Mouse (Mus musculus) heart, postnatal 36 days (tissue): Measurements from ENCODE around the gene Rnf121. TPM values are rescaled to one million over a fixed set of nuclear protein-coding genes. Genes with fewer than 3 reads are reported as not detected.
"Not testable (repeated sequence)": the region's sequence is repeated elsewhere in the genome, so short reads cannot be mapped to it uniquely, and the experiment has no call there.

Experiments used
- DNase-seq, 2 experiments: peaks; one replicate each; pipeline ENCODE4 v3.0.0; 2021 to 2022
- intact Hi-C: fragments of 180-260 bp; cut with DNase I; formaldehyde crosslinking; loops from one replicate; pipeline ENCODE4 v1.15.1; 2025
- total RNA-seq, 2 experiments: library from RNA; stranded (reverse); gene quantifications; 2 replicates each; pipeline ENCODE4 v1.2.3; 2021

The Rnf121 gene
- total RNA-seq, 2 experiments from 2014 or later = 20.3 to 26.3 TPM

DNA sequence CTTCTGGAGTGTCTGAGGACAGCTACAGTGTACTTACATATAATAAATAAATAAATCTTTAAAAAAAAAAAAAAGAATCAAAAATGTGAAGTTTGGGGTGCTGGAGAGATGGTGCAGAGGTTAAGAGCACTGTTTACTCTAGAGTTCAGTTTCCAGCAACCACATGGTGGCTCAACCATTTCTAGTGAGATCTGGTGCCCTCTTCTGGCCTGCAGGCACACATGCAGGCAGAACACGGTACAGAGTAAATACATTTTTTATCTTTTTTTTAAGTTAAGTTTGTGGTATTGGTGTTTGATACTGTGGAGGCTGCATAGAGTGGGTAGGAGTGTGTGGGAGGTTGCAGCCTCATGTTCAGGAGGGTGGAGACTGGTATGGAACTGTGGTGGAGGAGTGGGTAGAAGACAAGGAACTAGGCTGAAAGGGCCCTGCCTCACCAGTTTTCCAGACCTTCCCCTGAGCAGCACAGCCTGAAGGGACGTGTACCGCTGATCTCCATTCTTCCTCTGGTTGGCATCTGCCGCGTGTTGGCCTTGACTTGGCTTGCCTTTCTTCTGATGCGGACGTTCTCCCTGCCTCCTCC is 11.5 kb upstream of the Rnf121 start:
- DNase-seq = peak in 1 of 2 experiments; percentile 8
- intact Hi-C loops = loop anchor here (5.0 kb wide), 1 partner anchor 420 kb away; no protein-coding TSS in a partner anchor

DNA sequence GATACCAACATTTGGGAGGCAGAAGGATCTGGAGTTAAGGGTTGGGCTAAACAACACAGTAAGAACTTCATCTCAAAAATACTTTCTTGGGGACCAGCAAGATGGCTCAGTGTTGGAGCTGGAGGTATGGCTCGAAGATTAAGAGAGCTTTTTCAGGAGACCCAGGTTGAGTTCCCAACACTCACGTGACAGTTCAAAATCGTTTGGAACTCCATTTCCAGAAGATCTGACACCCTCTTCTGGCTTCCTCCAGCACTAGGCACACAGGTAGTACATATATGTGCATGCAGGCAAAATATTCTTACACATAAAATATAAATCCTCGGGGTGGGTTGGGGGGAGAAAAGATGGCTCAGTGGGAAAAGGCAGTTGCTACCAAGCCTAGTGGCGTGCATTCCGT is 1.1 kb upstream of the Rnf121 start:
- intact Hi-C loops = no loop called here
- no peak for DNase-seq

DNA sequence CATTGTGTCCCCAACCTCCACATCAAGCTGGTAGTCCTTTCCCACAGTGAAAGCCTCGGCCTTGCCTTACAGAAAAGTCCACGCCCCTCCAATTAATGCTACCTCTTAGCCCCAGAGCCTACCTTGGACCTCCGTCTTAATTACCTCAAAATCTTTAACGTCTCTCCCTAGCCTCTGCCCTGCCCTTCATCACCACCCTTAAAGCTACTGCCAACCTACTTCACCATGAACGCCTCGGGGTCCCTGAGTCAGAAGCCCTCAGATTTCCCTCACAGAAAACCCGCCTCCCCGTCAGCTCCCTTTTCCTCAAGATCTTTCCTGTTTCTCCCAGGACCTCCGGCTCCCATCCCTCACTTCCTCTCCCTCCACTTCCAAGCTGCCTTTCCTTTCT is 619 bp downstream of the Rnf121 start:
- DNase-seq = no peak
- intact Hi-C loops = loop anchor here (2.0 kb wide), 1 partner anchor 130 kb away; the partner anchor contains the start of gene Numa1

DNA sequence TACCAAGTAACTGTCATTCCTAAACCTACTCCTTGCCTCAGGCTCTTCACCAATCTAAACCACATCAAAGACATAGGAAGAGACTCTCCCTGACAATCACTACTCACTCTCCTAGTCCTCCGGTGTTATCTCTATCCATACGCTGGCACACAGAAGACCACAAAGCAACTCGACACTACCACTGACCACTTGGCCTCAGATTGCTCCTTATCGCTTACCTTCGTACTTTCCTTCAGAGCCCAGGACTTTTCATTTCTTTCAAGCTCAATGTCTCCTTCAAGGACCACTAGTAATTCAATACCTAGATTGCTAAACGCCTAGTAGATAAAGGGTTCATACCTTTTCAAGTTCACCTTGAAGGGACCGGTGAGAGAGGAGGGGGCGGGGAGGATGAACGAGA is 1.4 kb downstream of the Rnf121 start:
- intact Hi-C loops = loop anchor here (2.0 kb wide), 1 partner anchor 129 kb away; the partner anchor contains the start of gene Numa1
- no peak for DNase-seq

DNA sequence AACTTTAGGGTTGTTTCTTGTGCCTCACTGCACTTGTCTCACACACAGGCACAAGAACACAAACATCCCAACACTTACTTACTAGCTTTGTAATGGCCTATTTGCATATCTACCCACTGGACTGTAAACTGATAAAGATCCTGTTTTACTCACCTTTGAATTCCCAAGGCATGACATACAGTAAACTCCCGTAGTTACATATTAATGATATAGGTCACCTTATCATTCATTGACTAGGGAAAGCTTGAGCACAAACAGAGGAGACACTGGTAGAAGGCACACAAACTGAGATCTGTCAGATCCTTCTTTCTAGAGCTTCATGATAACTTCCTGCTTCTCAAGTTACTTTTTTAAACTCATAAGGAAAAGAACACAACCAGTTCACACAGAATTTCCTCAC is 3.1 kb downstream of the Rnf121 start:
- DNase-seq = no peak
- intact Hi-C loops = no loop called here

DNA sequence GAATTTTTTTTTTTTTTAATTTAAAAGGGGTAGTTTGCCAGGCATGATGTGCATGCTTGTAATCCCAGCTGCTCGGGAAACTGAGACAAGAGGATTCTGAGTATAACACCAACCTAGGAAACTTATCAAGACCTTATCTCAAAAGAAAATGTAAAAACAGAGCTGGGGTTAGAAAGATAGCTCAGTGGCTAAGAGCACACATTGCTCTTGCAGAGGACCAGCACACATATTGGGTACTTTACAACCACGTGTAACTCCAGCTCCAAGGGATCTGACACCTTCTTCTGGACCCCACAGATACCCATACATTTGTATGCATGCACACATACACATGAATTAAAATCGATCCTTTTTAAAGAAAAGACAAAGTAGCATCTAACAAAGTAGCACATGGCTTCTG is 3.9 kb downstream of the Rnf121 start:
- no peak for DNase-seq
- intact Hi-C loops = no loop called here

DNA sequence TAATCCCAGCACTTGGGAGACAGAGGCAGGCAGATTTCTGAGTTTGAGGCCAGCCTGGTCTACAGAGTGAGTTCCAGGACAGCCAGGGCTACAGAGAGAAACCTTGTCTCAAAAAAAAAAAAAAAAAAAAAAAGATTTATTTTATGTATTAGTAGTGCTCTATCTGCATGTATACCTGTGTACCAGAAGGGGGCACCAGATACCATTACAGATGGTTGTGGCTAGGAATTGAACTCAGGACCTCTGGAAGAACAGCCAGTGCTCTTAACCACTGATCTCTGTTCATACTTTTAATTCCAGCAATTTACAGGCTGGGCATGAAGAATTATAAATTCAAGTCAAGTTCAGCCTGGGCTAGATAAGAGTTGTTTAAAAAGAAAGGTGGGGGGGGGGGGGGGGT is 16.7 kb downstream of the Rnf121 start:
- DNase-seq, intact Hi-C loops: not testable (repeated sequence)

DNA sequence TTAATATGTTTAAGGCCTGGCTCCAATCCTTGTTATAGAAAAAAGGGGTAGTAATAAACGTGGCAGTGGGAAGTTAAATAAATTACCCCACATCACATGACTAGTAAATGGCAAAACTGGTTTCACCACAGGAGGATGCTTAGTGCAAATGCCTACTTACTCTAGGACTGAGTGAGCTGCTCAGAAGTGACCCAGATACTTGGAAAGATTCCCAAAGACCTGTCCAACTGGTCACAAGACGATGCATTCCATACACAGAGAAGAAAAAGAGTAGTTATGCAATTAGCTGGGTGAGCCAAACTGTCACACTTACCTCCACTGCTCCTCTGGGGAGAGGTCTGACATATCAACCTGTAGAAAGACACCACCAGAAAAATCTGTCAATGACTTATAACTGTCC is 23.0 kb downstream of the Rnf121 start:
- intact Hi-C loops = no loop called here
- DNase-seq = no peak

DNA sequence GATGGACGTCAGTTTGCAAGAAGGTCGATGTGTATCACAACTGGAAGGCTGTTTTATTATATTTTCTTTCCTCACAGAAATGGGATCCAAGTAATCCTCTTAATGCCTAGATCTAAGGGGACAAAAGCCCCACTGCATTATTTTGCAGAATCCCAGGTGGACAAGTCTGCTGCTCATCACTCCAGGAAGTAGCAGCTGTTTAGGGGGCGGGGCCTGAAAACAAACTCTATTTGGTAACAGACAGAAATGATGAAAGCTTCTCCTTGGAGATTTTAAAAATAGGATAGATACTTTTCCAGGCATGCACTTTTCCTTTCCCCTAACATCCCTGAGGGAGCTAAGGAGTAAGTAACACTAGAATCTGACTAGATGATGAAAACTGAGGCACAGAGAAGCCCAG is 28.0 kb downstream of the Rnf121 start:
- intact Hi-C loops = loop anchor here (5.0 kb wide), 1 partner anchor 120 kb away; no protein-coding TSS in a partner anchor
- DNase-seq = no peak

DNA sequence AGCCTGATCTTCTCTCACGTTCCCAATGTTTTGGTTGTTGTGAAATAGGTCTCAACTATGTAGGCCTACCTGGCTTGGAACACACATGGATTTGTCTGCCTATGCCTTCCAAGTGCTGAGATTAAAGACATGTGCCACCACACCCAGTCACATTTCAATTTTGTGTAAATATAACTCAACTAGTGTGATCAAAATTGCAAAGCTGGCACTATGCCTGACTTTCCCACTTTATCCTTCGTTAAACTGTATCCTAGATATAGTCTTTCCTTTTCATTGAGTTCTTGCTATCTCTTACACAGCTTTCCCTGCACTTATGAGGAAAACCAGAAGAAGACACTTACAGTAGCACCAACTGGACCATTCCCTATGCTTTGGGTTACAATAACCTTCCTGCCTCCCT is 29.7 kb downstream of the Rnf121 start:
- DNase-seq = no peak
- intact Hi-C loops = loop anchor here (5.0 kb wide), 1 partner anchor 118 kb away; no protein-coding TSS in a partner anchor

DNA sequence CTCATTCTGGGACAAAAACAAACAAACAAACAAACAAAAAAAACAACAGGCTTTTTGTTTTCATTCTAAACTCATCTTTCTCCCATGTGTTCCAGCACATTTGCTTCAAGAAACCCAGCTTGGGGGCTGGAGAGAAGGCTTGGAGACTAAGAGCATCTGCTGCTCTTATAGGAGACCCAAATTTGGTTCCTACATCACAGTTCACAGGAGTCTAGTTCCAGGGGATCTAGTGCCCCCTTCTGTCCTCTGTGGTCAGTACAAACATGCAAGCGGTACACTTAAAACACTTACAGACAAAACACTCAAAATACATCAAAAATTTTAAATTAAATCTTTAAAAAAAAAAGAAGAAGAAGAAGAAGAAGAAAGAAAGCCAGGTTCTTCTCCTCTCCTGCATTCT is 30.4 kb downstream of the Rnf121 start:
- intact Hi-C loops = loop anchor here (5.0 kb wide), 1 partner anchor 118 kb away; no protein-coding TSS in a partner anchor
- no peak for DNase-seq

DNA sequence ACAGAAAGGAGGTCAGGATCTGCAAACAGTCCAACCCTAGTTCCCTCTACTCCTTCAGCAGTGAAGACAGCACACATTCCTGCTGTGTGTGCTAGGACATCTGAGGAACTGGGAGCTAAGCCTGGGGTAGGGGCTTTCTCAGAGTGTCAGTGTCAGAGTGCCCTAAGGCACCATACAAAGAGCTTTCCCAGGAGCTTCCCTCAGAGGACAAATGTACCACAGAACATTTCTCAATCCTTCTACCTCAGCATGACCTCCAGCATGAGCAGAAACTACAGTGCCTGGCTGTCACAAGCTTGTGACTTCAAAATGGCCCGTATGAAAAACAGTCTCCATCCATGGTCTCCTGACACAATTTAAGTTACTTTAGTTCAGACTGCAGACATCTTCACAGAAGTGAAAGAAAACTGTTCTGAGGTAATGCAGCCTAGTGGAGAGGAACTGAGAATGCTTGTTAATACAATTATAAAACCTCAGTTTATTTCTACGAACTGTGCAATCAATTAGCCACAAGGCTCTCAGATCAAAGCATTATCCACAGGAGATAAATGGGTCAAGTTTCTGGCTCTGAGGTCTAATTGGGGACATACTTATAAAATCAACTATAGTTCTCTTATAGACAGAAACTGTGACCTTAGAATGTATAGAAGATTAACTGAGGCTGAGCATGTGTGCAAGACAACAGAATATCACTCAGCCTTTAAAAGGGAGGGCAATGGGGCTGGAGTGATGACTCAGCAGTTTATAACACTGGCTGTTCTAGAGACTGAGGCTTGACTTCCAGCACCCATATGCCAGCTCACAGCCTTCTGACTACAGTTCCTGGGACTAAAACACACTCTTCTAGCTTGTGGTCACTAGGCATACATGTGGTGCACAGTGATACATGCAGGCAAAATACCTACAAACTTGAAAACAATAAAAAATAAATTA is 39.8 kb downstream of the Rnf121 start:
- intact Hi-C loops = no loop called here

DNA sequence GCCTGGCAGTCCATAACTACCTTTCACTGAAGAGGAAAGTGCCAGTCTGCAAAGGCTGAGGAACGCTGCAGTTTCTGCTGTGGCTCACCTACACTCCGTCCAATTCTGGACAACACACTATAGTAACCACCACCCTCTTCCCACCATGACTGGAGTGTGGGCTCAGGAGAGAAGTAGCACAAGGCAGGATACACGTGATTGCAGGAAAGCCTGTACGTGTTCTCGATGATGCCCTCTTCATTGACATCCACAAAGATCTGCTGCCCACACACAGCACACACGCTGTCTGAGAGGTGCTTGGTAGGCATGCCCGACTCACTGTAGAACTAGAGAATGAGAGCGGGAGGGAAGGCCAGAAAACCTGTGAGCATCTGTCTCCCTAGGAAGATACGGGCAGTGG is 41.4 kb downstream of the Rnf121 start:
- no peak for DNase-seq
- intact Hi-C loops = no loop called here

More for the DNA sequence above, 39.8 kb downstream of the Rnf121 start:
- DNase-seq = no peak

DNA sequence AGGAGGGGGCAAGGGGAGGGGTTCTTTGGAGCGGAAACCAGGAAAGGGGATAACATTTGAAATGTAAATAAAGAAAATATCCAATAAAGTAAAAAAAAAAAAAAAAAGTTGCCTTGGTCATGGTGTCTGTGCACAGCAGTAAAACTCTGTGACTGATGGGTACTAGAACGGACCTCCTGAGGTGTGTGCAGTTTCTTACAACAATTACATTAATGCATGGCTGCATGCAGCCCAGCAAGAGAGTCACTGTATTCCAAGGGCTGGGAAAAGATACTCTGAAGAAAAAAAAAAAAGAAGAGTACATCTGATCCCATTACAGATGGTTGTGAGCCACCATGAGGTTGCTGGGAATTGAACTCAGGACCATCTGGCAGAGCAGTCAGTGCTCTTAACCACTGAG is 44.3 kb downstream of the Rnf121 start:
- intact Hi-C loops, DNase-seq: not testable (repeated sequence)

DNA sequence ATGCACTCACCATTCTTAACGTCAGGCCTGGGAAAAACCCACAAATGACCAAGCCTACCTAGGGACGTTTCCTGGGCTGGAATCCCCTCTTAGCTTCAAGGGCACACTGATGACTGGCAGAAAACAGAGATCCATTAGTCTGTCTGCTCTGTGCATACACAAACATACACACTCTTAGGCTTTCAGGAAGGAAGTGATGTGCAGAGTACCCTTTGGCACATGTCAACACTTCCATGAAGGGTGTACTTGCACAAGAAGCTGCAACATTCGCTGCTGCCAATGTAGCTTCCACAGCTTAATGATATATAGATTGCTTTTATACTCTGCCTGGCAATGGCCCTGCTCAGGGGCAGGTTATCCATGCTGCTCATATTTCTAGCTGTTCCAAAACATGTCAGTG is 45.9 kb downstream of the Rnf121 start:
- intact Hi-C loops = no loop called here
- DNase-seq = no peak

DNA sequence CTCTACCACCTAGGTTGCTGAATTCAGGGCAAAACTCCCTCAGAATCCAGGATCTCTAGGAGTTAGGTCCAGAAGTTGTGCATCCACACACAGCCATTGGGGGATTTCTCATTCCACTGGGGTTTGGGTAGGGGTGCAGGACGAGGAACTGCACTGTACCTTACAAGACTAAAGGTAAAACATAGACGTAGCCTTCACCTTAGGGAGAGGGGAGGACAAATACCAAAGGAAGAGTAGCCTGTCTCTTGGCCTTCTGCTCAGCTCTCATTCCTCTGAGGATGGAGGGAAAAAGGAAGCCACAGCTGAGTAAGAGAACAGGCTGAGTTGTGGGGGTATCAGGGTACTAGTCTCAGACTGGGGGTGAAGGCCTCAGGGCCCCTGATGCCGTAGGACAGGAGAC is 46.7 kb downstream of the Rnf121 start, which contains the start of gene Il18bp:
Il18bp (minus strand) TSS at position 101 of the 400 bp plus-strand sequence.
- no peak for DNase-seq
- intact Hi-C loops = no loop called here

DNA sequence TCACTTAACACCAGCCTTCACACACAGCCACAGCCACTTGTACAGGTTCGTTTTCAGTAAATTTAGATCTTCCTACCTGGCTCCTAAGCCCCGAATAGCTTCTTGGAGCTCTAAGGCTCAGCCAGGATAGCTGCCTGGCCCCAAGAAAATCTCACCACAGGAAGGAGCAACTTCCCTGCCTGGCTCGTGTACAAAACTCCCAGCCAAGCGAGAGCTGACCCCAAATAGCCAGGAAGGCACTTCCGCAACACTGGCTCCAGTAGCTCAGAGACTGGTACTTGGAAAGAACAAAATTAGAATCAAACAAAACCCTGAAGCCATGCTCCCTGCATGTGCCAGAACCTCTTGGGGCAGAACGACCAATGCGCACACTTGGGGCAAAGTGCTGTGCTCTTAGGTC is 47.2 kb downstream of the Rnf121 start:
- peak in 1 of 2 experiments; percentile 43 for DNase-seq
- intact Hi-C loops = no loop called here

DNA sequence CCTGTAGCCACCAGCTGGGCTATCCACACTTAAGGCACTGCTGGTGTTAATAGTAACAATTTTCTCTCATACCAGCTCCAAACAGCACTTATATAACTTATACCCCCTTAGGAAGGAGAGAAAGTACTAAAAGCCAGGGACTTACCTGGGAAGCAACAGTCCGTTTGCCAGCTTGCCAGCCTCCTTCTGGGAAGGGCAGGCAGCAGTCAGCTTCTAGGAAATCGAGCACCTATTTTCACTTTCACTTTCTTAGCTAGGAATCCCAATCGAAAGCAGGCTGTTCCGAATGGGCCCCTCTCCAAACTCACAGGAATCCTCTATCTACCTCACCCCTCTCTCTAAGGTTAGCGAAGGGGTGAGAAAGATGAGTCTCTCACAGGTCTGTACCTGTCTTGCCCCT is 47.8 kb downstream of the Rnf121 start:
- intact Hi-C loops = no loop called here
- DNase-seq = peak; percentile 33 to 48

DNA sequence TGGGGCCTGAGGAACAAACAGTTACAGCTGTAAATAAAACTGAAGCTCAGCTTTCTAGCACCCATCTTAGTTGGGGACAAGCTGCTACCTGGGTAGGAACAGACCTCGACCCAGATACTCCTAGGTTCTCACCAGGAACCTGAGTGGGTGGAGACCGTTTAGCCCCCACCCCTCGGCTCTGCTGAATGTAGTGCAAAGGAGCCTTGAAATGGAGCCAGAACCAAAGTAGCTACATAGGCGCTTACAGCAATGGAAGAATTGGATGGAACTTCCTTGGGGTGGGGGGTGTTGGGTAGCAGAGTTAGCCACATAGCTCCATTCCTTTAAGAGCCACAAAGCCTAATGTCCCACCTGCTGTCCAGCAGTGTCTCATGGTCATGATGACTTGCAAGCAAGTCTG is 48.3 kb downstream of the Rnf121 start:
- DNase-seq = no peak
- intact Hi-C loops = no loop called here

DNA sequence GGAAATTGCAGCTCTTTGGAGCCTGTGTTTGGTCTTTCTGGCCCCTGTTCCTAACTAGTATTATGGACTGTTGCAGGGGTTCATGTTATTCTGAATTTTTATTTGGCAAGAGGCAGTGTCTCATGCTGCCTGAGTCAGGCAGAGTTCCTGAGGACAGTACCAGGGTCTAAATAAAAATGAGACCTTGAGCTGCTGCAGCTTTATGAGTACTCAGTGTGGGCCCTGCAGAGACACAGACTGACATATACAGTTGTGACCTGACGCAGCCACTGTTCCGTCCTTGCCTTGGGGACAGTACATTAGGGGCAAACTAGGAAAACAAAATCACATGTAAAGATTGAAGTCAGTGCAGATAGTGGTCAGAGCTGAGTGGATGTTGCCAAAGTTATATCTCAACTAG is 50.3 kb downstream of the Rnf121 start:
- intact Hi-C loops = no loop called here
- no peak for DNase-seq

DNA sequence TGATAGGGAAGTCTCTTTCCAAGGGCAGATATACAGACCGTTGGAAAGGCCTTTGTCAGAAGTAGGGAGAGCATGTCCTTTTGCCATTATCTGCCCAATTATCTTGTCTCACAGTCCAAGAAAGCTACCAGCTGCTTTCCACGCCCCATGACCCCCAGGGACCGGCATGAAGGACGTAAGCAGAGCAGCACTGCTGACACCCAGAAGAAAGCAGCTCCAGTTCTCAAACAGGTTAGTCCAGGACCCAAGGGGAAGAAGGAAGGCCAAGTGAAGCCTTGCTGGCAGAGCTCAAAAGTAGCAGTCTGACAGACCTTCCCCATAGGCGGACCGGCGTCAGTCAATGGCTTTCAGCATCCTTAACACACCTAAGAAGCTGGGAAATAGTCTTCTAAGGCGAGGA is 51.9 kb downstream of the Rnf121 start:
- intact Hi-C loops = no loop called here
- no peak for DNase-seq

DNA sequence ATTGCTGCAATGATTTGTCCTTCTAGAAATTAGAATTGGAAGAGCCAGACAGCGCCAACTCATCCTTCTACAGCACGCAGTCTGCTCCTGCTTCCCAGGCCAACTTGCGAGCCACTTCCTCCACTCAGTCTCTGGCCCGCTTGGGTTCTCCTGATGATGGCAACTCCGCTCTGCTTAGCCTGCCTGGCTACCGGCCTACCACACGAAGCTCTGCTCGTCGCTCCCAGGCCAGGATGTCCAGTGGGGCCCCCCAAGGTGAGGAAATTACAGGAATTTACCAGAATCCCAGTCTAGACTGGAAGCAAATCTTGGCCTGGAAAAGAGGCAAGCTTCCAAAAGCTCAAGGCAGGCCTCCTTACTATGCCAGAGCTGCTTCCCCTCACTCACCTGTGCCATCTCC is 53.4 kb downstream of the Rnf121 start:
- DNase-seq = no peak
- intact Hi-C loops = no loop called here
